Mouse (Mus musculus) testis, postnatal 14 days (tissue): ENCODE measurements around the gene Asic2.

Source experiments
- DNase-seq: peaks from one replicate; pipeline ENCODE4 v3.0.0; 2021; ENCODE audit warnings: low spot score

The Asic2 gene

GRCm38 (mm10) chr11:81184721-81185120 lies 783.5 kb downstream of the Asic2 start:
- no peak for DNase-seq

- no peak for DNase-seq
Observed at GRCm38 (mm10) chr11:81164890-81165289, 803.4 kb downstream of the Asic2 start.

- no peak for DNase-seq
Observed at GRCm38 (mm10) chr11:81163056-81163455, 805.2 kb downstream of the Asic2 start.

- no peak for DNase-seq
Observed at GRCm38 (mm10) chr11:81153841-81154240, 814.4 kb downstream of the Asic2 start.

- DNase-seq = no peak
Observed at GRCm38 (mm10) chr11:81153161-81153840, 815.0 kb downstream of the Asic2 start.

- DNase-seq = no peak
Observed at GRCm38 (mm10) chr11:81152460-81153160, 815.6 kb downstream of the Asic2 start.

- no peak for DNase-seq
Observed at GRCm38 (mm10) chr11:81152021-81152385, 816.3 kb downstream of the Asic2 start.

GRCm38 (mm10) chr11:81151286-81152020 lies 816.8 kb downstream of the Asic2 start:
- no peak for DNase-seq

GRCm38 (mm10) chr11:81150621-81151020 lies 817.6 kb downstream of the Asic2 start:
- no peak for DNase-seq

GRCm38 (mm10) chr11:81148423-81148822 lies 819.8 kb downstream of the Asic2 start:
- DNase-seq = no peak

- DNase-seq = no peak
Observed at GRCm38 (mm10) chr11:81146574-81147157, 821.6 kb downstream of the Asic2 start.

- no peak for DNase-seq
Observed at GRCm38 (mm10) chr11:81135141-81135540, 833.1 kb downstream of the Asic2 start.

GRCm38 (mm10) chr11:81133950-81134349 lies 834.3 kb downstream of the Asic2 start:
- DNase-seq = no peak

GRCm38 (mm10) chr11:81132669-81133068 lies 835.6 kb downstream of the Asic2 start:
- DNase-seq = no peak

GRCm38 (mm10) chr11:81124363-81124762 lies 843.9 kb downstream of the Asic2 start:
- DNase-seq = no peak

GRCm38 (mm10) chr11:81120024-81120576 lies 848.2 kb downstream of the Asic2 start:
- DNase-seq = no peak

- no peak for DNase-seq
Observed at GRCm38 (mm10) chr11:81118055-81118454, 850.2 kb downstream of the Asic2 start.

- peak; percentile 51 for DNase-seq
Observed at GRCm38 (mm10) chr11:81115666-81116065, 852.6 kb downstream of the Asic2 start.

- no peak for DNase-seq
Observed at GRCm38 (mm10) chr11:81111626-81112025, 856.6 kb downstream of the Asic2 start.

GRCm38 (mm10) chr11:81110049-81110448 lies 858.2 kb downstream of the Asic2 start:
- no peak for DNase-seq

- DNase-seq = no peak
Observed at GRCm38 (mm10) chr11:81106949-81107348, 861.3 kb downstream of the Asic2 start.

- no peak for DNase-seq
Observed at GRCm38 (mm10) chr11:81100829-81101228, 867.4 kb downstream of the Asic2 start.
